ENCODE assay signal across 7 mouse cellular contexts in the genomic region with DNA sequence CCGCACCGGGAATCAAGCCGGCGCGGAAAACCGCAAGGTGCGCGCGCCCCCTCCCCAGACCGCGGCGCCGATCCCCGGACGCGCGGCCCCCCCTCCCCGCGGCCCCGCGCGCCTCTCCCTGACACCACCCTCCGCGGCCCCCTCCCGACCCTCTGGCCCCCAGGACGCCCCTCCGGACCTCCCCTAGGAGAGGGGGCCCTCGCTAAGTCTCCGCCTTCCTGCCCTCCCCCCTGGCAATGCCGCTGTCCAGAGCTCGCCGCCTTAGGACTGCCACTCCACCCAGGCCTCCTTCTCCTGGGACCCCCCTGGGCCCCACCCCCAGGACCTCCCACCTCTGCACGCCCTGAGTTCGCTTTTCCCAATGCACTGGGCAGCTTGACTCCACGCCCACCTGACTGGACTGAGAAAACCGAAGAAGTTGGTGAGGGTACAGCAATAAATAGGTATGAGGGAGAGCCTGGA. TPM values are rescaled to one million over a fixed set of nuclear protein-coding genes. Genes with fewer than 3 reads are reported as not detected.
A peak's percentile ranks its signal among the peaks of the same experiment; 100 is the strongest.
DNase-seq lines count a peak whose midpoint lies in the region; ATAC-seq and TF ChIP-seq lines count a peak whose summit lies in the region.

A gene (minus strand): TSS at position 52 of the 462 bp plus-strand sequence.

- peaks cover 10% of the 10 kb centered on the region; the same call in 1 of the 2 replicates for H3K4me1 ChIP-seq in brown adipose tissue, adult 24 weeks (ENCODE audit: control insufficient read depth, insufficient read depth, insufficient read length, low read length)
- peaks cover 3% of the 10 kb centered on the region; the same call in 1 of the 2 replicates for H3K4me1 ChIP-seq in embryonic fibroblast, embryonic 13.5 days (ENCODE audit: control insufficient read depth, insufficient read depth, low read length)
- H3K4me1 ChIP-seq in intestine, embryonic 16.5 days (ENCODE audit: control insufficient read depth, insufficient read depth, low read length): peaks cover 26% of the 10 kb centered on the region

- no peak for TF ChIP-seq POLR2A in embryonic fibroblast, embryonic 13.5 days (IDR thresholded peaks at IDR 0.05; ENCODE audit: low read depth, low read length)

- peak within 1 kb of the TSS; percentile 97 for H3K4me2 ChIP-seq in intestine, embryonic 16.5 days (ENCODE audit: low read depth, low read length)

- H3K27me3 ChIP-seq in intestine, embryonic 16.5 days (replicated peaks; ENCODE audit: control insufficient read depth, insufficient read depth, low read length): peaks cover 75% of the 10 kb centered on the region

- H3K4me3 ChIP-seq in left cerebral cortex, adult 2 months: peak within 1 kb of the TSS; percentile 77
- H3K4me3 ChIP-seq in brown adipose tissue, adult 24 weeks (ENCODE audit: insufficient read depth, low read depth, low read length): peak within 1 kb of the TSS; percentile 68
- peak within 1 kb of the TSS; percentile 52 for H3K4me3 ChIP-seq in embryonic fibroblast, embryonic 13.5 days (ENCODE audit: insufficient read depth, low read length)
- H3K4me3 ChIP-seq in intestine, embryonic 16.5 days (ENCODE audit: low read length): peak within 1 kb of the TSS; percentile 59
- H3K4me3 ChIP-seq in macrophage (ENCODE audit: inconsistent target): peak within 1 kb of the TSS; percentile 54

- peak in 1 of 2 experiments; percentile 33 for DNase-seq in left cerebral cortex, adult 2 months (ENCODE audit: extremely low spot score in 1 of 2, low spot score in 2 of 2)
- no peak for DNase-seq in left cerebral cortex, adult 11 months (ENCODE audit: low spot score)
- DNase-seq in spleen, postnatal 36 days (ENCODE audit: low spot score in 2 of 2): no peak

- WGBS in intestine, embryonic 16.5 days: 1% methylated on average over 28 of the region's 36 CpGs
- WGBS in macrophage (ENCODE audit: missing documents): 3% methylated on average over 17 of the region's 36 CpGs

- no peaks in the 10 kb centered on the region for H3K36me3 ChIP-seq in intestine, embryonic 16.5 days (ENCODE audit: control insufficient read depth, insufficient read depth, low read length)
- H3K36me3 ChIP-seq in macrophage (ENCODE audit: inconsistent target): no peaks in the 10 kb centered on the region

- intact Hi-C loops in left cerebral cortex, adult 2 months (cut with DNase I): loop anchor here (2.0 to 5.0 kb wide), 3 partner anchors 39 to 94 kb away; a partner anchor contains a TSS

- H3K79me2 ChIP-seq in macrophage (ENCODE audit: inconsistent target): no peaks in the 10 kb centered on the region

- TF ChIP-seq CTCF in left cerebral cortex, adult 2 months (IDR thresholded peaks at IDR 0.05): no peak
- TF ChIP-seq CTCF in embryonic fibroblast, embryonic 13.5 days (IDR thresholded peaks at IDR 0.05; ENCODE audit: borderline replicate concordance, insufficient read depth, low read length): no peak

- H3K27ac ChIP-seq in left cerebral cortex, adult 2 months: peak within 1 kb of the TSS; percentile 98
- H3K27ac ChIP-seq in brown adipose tissue, adult 24 weeks (replicated peaks; ENCODE audit: low read depth, low read length): no peak within 1 kb of the TSS
- H3K27ac ChIP-seq in embryonic fibroblast, embryonic 13.5 days (ENCODE audit: insufficient read depth, low read length): no peak within 1 kb of the TSS
- no peak within 1 kb of the TSS for H3K27ac ChIP-seq in intestine, embryonic 16.5 days (ENCODE audit: low read length)
- H3K27ac ChIP-seq in macrophage: 0 out of 2 replicates have a peak within 1 kb of the TSS, but pooled peaks have one; percentile 31

- H3K9ac ChIP-seq in intestine, embryonic 16.5 days (ENCODE audit: low read depth, low read length): peak within 1 kb of the TSS; percentile 53

- ATAC-seq in intestine, embryonic 16.5 days: 0 out of 2 replicates have a peak, but pooled peaks have one; percentile 16

- no peaks in the 10 kb centered on the region for H3K9me3 ChIP-seq in intestine, embryonic 16.5 days (ENCODE audit: control insufficient read depth, low read length)

RNA-seq across cellular contexts. Expression of the gene that starts here (rescaled TPM):
- total RNA-seq in left cerebral cortex, adult 2 months (2021): 10 to 100 TPM; 59.8 to 70.1 TPM
- polyA plus RNA-seq in brown adipose tissue, adult 24 weeks (2012; ENCODE audit: insufficient read depth, insufficient read length, missing spikeins): 0.83 and 1.1 TPM in 2 replicates
- 0.27 and 0.37 TPM in 2 replicates for polyA plus RNA-seq in embryonic fibroblast, embryonic 13.5 days (2011; ENCODE audit: insufficient read length, low read depth, missing spikeins)
- polyA plus RNA-seq in intestine, embryonic 16.5 days (2015; fragmentation: Nextera tagmentation; extraction: Ambion mirVana): 0.07 TPM in 1 of 2 replicates, not detected in the other
- total RNA-seq in macrophage (2018; cell fraction: chromatin; rRNA removed): 10 to 100 TPM in 4 of 26 experiments, 1 to 10 TPM in 22; 1.8 to 31.1 (median 5.2) TPM
- 10 to 100 TPM in 16 of 26 experiments, 1 to 10 TPM in 10; 6.8 to 38.4 (median 14.4) TPM for total RNA-seq in macrophage (2018; cell fraction: cytosol; rRNA removed)
- total RNA-seq in macrophage (2018; cell fraction: nucleus; rRNA removed): 10 to 100 TPM in 23 of 26 experiments, 1 to 10 TPM in 3; 5.6 to 45.0 (median 15.8) TPM
- polyA plus RNA-seq in macrophage (2018): 5.7 to 18.2 TPM (median 14.7 TPM) in 3 replicates

Comparison
In these comparisons a context has a peak if more than half of its experiments do, and no peak if none do; other contexts are left out.
1. Peak in ATAC-seq, H3K4me3 ChIP-seq, H3K9ac ChIP-seq and H3K4me2 ChIP-seq in intestine, embryonic 16.5 days; RNA of the gene not detected or under 1 TPM.
2. H3K27ac ChIP-seq: peak in left cerebral cortex, adult 2 months (single experiment) and macrophage (single experiment); none in brown adipose tissue, adult 24 weeks (single experiment), embryonic fibroblast, embryonic 13.5 days (single experiment) and intestine, embryonic 16.5 days (single experiment).
3. Peak in every context shown above with its lines, with median percentiles within 50 percentile points of each other: H3K4me3 ChIP-seq.